Mouse (Mus musculus) c-Kit-negative CD71-positive TER-119-positive erythroid progenitor cells, embryonic 14.5 days (primary cell): ENCODE measurements around the gene Gm21778.
"Not testable (repeated sequence)": the region's sequence is repeated elsewhere in the genome, so short reads cannot be mapped to it uniquely, and the experiment has no call there.

ENCODE experiments used
- DNase-seq: peaks from one replicate; pipeline ENCODE4 v3.0.0-alpha.2; 2013; ENCODE audit warnings: low read depth, low spot score

The Gm21778 gene

DNA sequence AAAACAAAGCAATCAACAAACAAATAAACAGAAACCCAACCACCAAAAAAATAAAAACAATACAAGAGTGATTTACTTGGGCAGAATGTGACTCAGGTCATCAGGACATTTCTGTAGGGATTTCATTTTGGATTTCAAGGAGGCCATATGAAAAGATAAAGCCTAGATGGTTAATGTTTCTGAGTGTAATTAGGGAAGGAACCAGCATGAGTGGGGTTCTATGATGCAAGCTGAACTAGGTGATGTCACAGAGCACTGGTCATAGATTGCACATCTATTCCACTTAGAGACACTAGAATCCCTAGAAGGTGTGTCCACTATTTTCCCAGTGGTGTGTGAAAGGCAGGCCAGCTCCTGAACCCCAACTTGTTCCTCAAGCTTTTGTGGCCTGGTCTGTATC lies at the start of gene Gm21778:
Gene Gm21778 (plus strand): TSS at position 301 of the 400 bp plus-strand sequence.
- DNase-seq: not testable (repeated sequence)
